Mouse (Mus musculus) heart, embryonic 15.5 days (tissue): ENCODE measurements around the gene Ubtd1. TPM values are rescaled to one million over a fixed set of nuclear protein-coding genes. Genes with fewer than 3 reads are reported as not detected.
"Not testable (repeated sequence)": the region's sequence is repeated elsewhere in the genome, so short reads cannot be mapped to it uniquely, and the experiment has no call there.

ENCODE experiments used
- ATAC-seq: fragments of 200-750 bp; cut with Nextera tagmentation; replicated peaks from 2 replicates; pipeline ENCODE4 v1.8.0; 2017; ENCODE audit warnings: low read depth, moderate TSS enrichment; ENCODE audit not compliant: insufficient number of reproducible peaks, insufficient read depth, low FRiP score
- H3K27ac ChIP-seq: fragments of 300-500 bp; sonication (generic); 2 replicates; pipeline ENCODE4 v1.5.1; 2015; ENCODE audit warnings: mild to moderate bottlenecking, inconsistent platforms
- H3K27me3 ChIP-seq: fragments of 300-500 bp; sonication (generic); 2 replicates; pipeline ENCODE4 v1.6.1; 2015; ENCODE audit warnings: inconsistent platforms
- H3K36me3 ChIP-seq: fragments of 300-500 bp; sonication (generic); 2 replicates; pipeline ENCODE4 v1.6.1; 2015; ENCODE audit warnings: mild to moderate bottlenecking, inconsistent platforms
- H3K4me1 ChIP-seq: fragments of 300-500 bp; sonication (generic); replicated peaks from 2 replicates; pipeline ENCODE4 v1.6.1; 2015; ENCODE audit warnings: inconsistent platforms
- H3K4me2 ChIP-seq: fragments of 300-500 bp; sonication (generic); 2 replicates; pipeline ENCODE4 v1.6.1; 2015; ENCODE audit warnings: inconsistent platforms, mild to moderate bottlenecking, moderate library complexity
- H3K4me3 ChIP-seq: fragments of 300-500 bp; sonication (generic); 2 replicates; pipeline ENCODE4 v1.5.1; 2015; ENCODE audit warnings: mild to moderate bottlenecking, inconsistent platforms
- H3K9ac ChIP-seq: fragments of 300-500 bp; sonication (generic); 2 replicates; pipeline ENCODE4 v1.6.1; 2015; ENCODE audit warnings: mild to moderate bottlenecking, inconsistent platforms
- H3K9me3 ChIP-seq: fragments of 300-500 bp; sonication (generic); replicated peaks from 2 replicates; pipeline ENCODE4 v1.6.1; 2016; ENCODE audit warnings: inconsistent platforms
- WGBS: fragments of 180-500 bp; shearing (Covaris S2); methylation state at CpG from one replicate; pipeline ENCODE4 v1.1.7; 2015; ENCODE audit warnings: mixed read lengths; 5-methylcytosine and 5-hydroxymethylcytosine counted together
- polyA plus RNA-seq: library from polyadenylated mRNA; unstranded; fragments of >200 nt; fragmentation: Nextera tagmentation; extraction: Ambion mirVana; gene quantifications from 2 replicates; pipeline ENCODE4 v1.2.1, GENCODE M21; 2015

Ubtd1 gene
- polyA plus RNA-seq, 1 experiment from 2014 or later, result 14.6 TPM

DNA sequence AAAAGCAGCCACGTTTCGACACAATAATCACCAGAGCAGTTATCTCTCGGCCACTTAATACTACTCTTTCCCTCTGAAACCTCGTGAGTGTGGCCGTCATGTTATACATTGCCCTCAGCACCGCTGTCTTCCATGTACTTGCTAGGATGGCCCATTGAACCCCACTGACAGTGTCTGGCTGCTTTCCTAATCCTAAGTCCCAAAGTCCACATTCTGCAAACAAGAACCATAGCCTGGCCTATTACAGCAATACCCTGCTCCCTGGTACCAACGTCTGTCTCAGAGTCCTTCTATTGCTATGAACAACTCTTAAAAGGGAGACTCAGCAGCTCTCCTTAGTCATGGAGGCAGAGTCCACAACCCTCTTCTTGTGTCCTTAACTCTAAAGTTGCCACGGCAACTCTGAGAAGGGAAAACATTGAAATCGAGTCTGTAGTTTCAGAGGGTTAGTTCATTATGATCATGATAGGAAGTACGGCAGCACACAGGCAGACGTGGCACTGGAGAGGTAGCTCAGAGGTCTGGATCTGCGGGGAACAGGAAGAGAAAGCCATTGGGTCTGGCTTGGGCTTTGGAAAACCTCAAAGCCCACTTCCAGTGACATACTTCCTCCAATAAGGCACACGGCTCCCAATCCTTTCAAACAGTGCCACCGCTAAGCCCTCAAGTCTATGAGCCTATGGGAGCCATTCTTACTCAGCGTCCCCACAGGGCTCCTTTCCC lies 90.5 kb downstream of the Ubtd1 start:
- Histone ChIP-seq H3K36me3 (0 out of 2 replicates have a peak, but pooled peaks cover 3% of the 10 kb centered on the region), H3K4me1 (peaks cover 7% of the 10 kb centered on the region; the same call in 1 of the 2 replicates), H3K4me2 (no peak overlapping the region), H3K9ac (no peak overlapping the region), H3K27ac (no peak overlapping the region), H3K9me3 (no peaks in the 10 kb centered on the region), H3K4me3 (no peak overlapping the region), H3K27me3 (no peaks in the 10 kb centered on the region)
- no peak for ATAC-seq
- WGBS, result 71% methylated on average over 15 of the region's 15 CpGs

DNA sequence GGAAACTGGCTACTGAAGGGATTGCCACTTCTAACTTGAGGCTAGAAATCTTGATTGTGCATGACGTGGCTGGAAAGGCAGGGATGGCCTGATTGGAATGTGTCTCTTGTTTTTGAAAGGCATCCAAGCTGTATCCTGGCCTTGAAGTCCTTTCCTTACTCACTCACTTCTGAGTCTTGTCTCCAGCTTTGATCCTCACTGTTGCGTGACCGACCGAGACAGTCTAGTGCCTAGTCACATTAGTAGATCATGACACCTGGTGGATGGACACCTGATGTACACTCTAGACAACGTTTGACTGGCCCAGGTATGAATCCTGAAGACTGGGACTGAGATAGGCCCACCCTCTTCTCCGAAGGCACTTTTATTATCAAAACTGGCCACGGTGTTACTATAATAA lies 91.2 kb downstream of the Ubtd1 start:
- Histone ChIP-seq H3K36me3 (0 out of 2 replicates have a peak, but pooled peaks cover 3% of the 10 kb centered on the region), H3K4me3 (no peak overlapping the region)

DNA sequence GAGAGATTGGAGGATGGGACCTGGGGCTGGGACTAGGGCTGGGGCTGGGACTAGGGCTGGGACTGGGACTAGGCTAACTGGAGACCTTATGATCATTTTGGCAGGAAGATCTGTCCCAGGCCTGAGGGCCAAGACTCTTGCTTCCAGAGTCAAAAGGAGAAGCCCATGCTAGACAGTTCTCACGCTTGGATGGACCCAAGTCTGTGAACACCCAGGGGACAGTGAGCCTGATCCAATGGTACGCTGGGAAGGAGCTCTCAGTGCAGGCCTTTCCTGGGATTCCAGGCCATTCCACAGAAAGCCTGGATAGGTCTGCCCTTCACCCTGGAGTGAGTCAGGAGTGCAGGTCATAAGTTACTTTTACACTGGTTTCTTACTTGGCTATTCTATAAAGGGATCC lies 93.5 kb downstream of the Ubtd1 start:
- 0 out of 2 replicates have a peak, but pooled peaks cover 3% of the 10 kb centered on the region for H3K36me3 ChIP-seq
- no peaks in the 10 kb centered on the region for H3K4me1 ChIP-seq
- H3K27ac ChIP-seq, result no peak overlapping the region
- WGBS, result 91% methylated on average over 2 of the region's 2 CpGs
- no peak for ATAC-seq
- H3K9ac ChIP-seq, result no peak overlapping the region
- no peak overlapping the region for H3K4me3 ChIP-seq
- no peaks in the 10 kb centered on the region for H3K9me3 ChIP-seq
- H3K27me3 ChIP-seq, result no peaks in the 10 kb centered on the region
- H3K4me2 ChIP-seq, result no peak overlapping the region

More for the DNA sequence above, 91.2 kb downstream of the Ubtd1 start:
- 63% methylated on average over 7 of the region's 7 CpGs for WGBS
- no peak overlapping the region for H3K9ac ChIP-seq
- ATAC-seq, result no peak
- H3K27me3 ChIP-seq, result no peaks in the 10 kb centered on the region
- peaks cover 7% of the 10 kb centered on the region; the same call in 1 of the 2 replicates for H3K4me1 ChIP-seq
- H3K4me2 ChIP-seq, result no peak overlapping the region
- H3K9me3 ChIP-seq, result no peaks in the 10 kb centered on the region
- H3K27ac ChIP-seq, result no peak overlapping the region

DNA sequence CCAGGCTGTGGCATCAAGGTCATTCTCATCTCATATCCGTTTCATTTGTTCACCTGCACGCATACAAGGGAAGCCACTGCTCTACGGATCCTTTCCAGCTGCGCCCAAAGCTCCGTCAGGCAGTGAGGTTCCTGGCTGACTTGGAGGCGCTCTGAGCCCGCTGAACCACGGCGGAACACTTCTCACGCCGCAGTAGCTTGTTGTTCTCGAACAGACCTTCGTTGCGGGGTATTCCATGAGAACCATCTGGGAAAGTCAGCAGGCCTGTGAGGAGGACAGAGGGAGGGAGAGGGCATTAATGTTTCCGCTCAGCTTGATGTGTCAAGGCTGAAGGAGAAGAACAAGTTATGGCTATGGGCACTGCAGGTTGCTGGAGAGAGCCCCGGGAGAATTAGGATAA lies 94.4 kb downstream of the Ubtd1 start:
- no peak overlapping the region for H3K9ac ChIP-seq
- H3K27me3 ChIP-seq, result no peaks in the 10 kb centered on the region
- no peak overlapping the region for H3K27ac ChIP-seq
- no peaks in the 10 kb centered on the region for H3K9me3 ChIP-seq
- 87% methylated on average over 16 of the region's 16 CpGs for WGBS
- no peak overlapping the region for H3K4me2 ChIP-seq
- no peak overlapping the region for H3K4me3 ChIP-seq
- no peak for ATAC-seq
- no peaks in the 10 kb centered on the region for H3K4me1 ChIP-seq
- H3K36me3 ChIP-seq, result 0 out of 2 replicates have a peak, but pooled peaks cover 3% of the 10 kb centered on the region

DNA sequence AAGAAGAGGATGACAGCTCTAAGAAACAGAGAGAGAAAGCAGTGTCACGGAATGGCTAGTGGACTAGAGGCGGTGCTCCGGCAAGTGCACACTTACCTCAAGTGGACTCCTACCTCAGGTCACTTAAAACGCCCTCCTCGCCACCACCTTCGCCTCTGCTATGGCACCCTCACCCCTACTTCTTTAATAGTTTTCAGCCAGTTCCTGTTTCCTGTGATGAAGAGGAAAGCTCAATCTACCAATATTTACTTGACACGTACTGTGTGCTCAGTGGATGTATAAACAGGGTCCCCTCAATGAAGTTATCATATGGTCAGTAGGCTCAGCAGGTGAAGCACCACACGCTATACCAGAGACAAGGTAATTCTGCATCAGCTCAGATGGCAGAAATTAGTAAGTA lies 97.0 kb downstream of the Ubtd1 start:
- no peak for ATAC-seq
- 94% methylated on average over 8 of the region's 8 CpGs for WGBS
- no peaks in the 10 kb centered on the region for H3K27me3 ChIP-seq
- no peak overlapping the region for H3K9ac ChIP-seq
- H3K4me2 ChIP-seq, result no peak overlapping the region
- H3K36me3 ChIP-seq, result 0 out of 2 replicates have a peak, but pooled peaks cover 3% of the 10 kb centered on the region
- no peaks in the 10 kb centered on the region for H3K4me1 ChIP-seq
- H3K27ac ChIP-seq, result no peak overlapping the region
- no peaks in the 10 kb centered on the region for H3K9me3 ChIP-seq
- no peak overlapping the region for H3K4me3 ChIP-seq

DNA sequence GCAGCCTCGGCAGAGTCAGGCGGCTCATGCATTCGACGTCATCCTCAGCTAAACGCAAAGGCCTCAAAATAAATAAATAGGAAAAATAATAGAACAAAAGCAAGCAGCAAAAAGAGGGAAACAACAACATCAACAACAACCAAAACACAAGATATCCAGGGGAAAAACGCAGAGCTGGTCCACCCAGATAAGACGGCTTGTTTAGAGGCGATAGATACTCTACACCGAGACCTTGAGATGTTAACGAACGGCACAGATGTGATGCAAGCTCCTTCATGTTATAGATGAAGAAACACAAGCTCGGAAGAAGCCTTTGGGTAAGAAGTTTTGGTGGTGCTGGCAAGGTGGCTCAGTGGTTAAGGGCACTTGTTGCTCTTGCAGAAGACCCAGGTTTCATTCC lies 97.4 kb downstream of the Ubtd1 start:
- WGBS, result 92% methylated on average over 12 of the region's 12 CpGs
- no peak for ATAC-seq
- no peak overlapping the region for H3K4me2 ChIP-seq
- no peak overlapping the region for H3K27ac ChIP-seq
- H3K27me3 ChIP-seq, result no peaks in the 10 kb centered on the region
- no peaks in the 10 kb centered on the region for H3K4me1 ChIP-seq
- 0 out of 2 replicates have a peak, but pooled peaks cover 3% of the 10 kb centered on the region for H3K36me3 ChIP-seq
- H3K4me3 ChIP-seq, result no peak overlapping the region
- no peaks in the 10 kb centered on the region for H3K9me3 ChIP-seq
- no peak overlapping the region for H3K9ac ChIP-seq

DNA sequence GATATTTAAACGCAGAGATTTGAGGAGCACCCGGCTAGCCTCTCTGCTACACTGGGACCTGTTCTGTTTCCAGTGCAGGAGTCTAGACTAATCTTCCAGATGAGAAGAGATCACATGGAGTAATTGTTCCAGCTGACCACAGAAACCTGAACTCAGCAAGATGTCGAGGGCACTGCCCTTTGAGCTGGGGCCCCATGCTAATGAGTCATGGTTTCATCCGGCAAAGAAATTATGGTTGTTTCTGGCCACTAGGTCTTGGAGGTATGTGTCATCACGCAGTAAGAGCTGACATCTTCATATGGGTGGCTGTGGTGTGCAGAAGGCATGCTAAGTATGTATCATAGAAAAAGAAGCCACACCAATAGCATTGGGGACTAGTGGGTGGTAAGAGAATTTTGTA lies 98.4 kb downstream of the Ubtd1 start:
- H3K27me3 ChIP-seq, result no peaks in the 10 kb centered on the region
- no peak overlapping the region for H3K4me2 ChIP-seq
- 0 out of 2 replicates have a peak, but pooled peaks cover 3% of the 10 kb centered on the region for H3K36me3 ChIP-seq
- no peaks in the 10 kb centered on the region for H3K9me3 ChIP-seq
- ATAC-seq, result no peak
- H3K9ac ChIP-seq, result no peak overlapping the region
- 60% methylated on average over 5 of the region's 5 CpGs for WGBS
- no peaks in the 10 kb centered on the region for H3K4me1 ChIP-seq
- H3K4me3 ChIP-seq, result no peak overlapping the region
- H3K27ac ChIP-seq, result no peak overlapping the region

DNA sequence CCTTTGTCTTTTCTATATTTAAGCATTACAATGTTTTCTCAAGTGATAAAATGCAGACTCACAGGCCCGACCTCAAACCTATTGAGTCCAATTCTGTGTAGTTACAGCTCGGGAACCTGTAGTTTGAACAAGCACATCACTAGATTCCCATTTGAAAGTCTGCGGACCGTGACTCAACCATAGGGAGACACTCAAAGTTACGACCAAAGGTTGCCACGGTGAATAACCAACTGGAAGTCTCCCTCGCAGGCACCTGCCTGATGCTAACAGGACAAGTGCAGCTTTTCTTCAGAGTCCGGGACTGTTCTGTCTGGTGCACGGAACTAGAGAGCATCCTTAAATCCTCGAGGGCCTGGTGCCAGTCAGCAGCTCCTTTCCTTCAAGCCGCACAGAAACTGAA lies 98.9 kb downstream of the Ubtd1 start:
- no peak for ATAC-seq
- 75% methylated on average over 11 of the region's 11 CpGs for WGBS
- Histone ChIP-seq H3K4me1 (peaks cover under 1% of the 10 kb centered on the region), H3K27me3 (no peaks in the 10 kb centered on the region), H3K27ac (no peak overlapping the region), H3K36me3 (0 out of 2 replicates have a peak, but pooled peaks cover 3% of the 10 kb centered on the region), H3K4me2 (no peak overlapping the region), H3K9ac (no peak overlapping the region), H3K9me3 (no peaks in the 10 kb centered on the region), H3K4me3 (no peak overlapping the region)

DNA sequence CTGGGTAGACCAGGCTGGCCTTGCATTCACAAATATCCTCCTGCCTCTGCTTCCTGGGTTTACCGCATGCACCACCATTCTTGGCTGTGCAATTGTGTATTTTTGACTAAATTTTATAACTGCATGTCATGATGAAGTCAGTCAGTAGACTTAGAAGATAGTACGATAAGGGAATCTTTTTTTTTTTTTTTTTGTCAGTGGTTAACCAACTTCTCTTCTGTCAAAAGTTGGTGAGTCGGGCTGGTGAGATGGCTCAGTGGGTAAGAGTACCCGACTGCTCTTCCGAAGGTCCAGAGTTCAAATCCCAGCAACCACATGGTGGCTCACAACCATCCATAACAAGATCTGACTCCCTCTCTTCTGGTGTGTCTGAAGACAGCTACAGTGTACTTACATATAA lies 100.0 kb downstream of the Ubtd1 start:
- H3K36me3 ChIP-seq, H3K4me3 ChIP-seq, H3K9ac ChIP-seq, ATAC-seq, H3K4me2 ChIP-seq, H3K27ac ChIP-seq, H3K9me3 ChIP-seq, H3K27me3 ChIP-seq: not testable (repeated sequence)
- H3K4me1 ChIP-seq, result peaks cover 11% of the 10 kb centered on the region
- 92% methylated on average over 5 of the region's 5 CpGs for WGBS

Other genes starting within 250 kb of the Ubtd1 start
- gene Slit1, start 238.1 kb upstream of the Ubtd1 start, polyA plus RNA-seq, result 0.09 and 0.19 TPM in 2 replicates
- gene Arhgap19, start 179.7 kb upstream of the Ubtd1 start, polyA plus RNA-seq, result 9.3 and 12.8 TPM in 2 replicates
- gene Frat1, start 151.8 kb upstream of the Ubtd1 start, polyA plus RNA-seq, result 2.1 and 2.6 TPM in 2 replicates
- gene Frat2, start 133.6 kb upstream of the Ubtd1 start, polyA plus RNA-seq, result 2.2 and 3.5 TPM in 2 replicates
- gene Rrp12, start 85.6 kb upstream of the Ubtd1 start, polyA plus RNA-seq, result 7.4 and 10.1 TPM in 2 replicates
- 666 and 693 TPM in 2 replicates for gene Pgam1, start 69.8 kb upstream of the Ubtd1 start, polyA plus RNA-seq
- gene Exosc1, start 48.3 kb upstream of the Ubtd1 start, polyA plus RNA-seq, result 39.3 and 46.9 TPM in 2 replicates
- 46.5 and 62.7 TPM in 2 replicates for gene Zdhhc16, start 48.3 kb upstream of the Ubtd1 start, polyA plus RNA-seq
- 19.7 and 22.5 TPM in 2 replicates for gene Mms19, start 606 bp upstream of the Ubtd1 start, polyA plus RNA-seq
- gene Ankrd2, start 54.2 kb downstream of the Ubtd1 start, polyA plus RNA-seq, result 0.25 TPM in 1 of 2 replicates, not detected in the other
- gene Hoga1, start 63.8 kb downstream of the Ubtd1 start, polyA plus RNA-seq, result 0.44 and 0.80 TPM in 2 replicates
- gene 4933411K16Rik, start 70.5 kb downstream of the Ubtd1 start, polyA plus RNA-seq, result not detected in 2 replicates
- 10.4 and 12.6 TPM in 2 replicates for gene Morn4, start 104.6 kb downstream of the Ubtd1 start, polyA plus RNA-seq
- gene Pi4k2a, start 108.7 kb downstream of the Ubtd1 start, polyA plus RNA-seq, result 13.3 and 16.1 TPM in 2 replicates
- gene Avpi1, start 147.3 kb downstream of the Ubtd1 start, polyA plus RNA-seq, result 29.7 and 34.1 TPM in 2 replicates
- 15.8 and 24.0 TPM in 2 replicates for gene Marveld1, start 165.6 kb downstream of the Ubtd1 start, polyA plus RNA-seq
- 18.4 and 26.7 TPM in 2 replicates for gene Zfyve27, start 182.2 kb downstream of the Ubtd1 start, polyA plus RNA-seq
- 4.1 and 4.3 TPM in 2 replicates for gene Sfrp5, start 220.5 kb downstream of the Ubtd1 start, polyA plus RNA-seq